Mouse (Mus musculus) stomach, embryonic 14.5 days (tissue): ENCODE results near the gene Pafah2. TPM values are rescaled to one million over a fixed set of nuclear protein-coding genes. Genes with fewer than 3 reads are reported as not detected.
"Not testable (repeated sequence)": the region's sequence is repeated elsewhere in the genome, so short reads cannot be mapped to it uniquely, and the experiment has no call there.

Source experiments
- ATAC-seq: fragments of 200-750 bp; cut with Nextera tagmentation; 2 replicates; pipeline ENCODE4 v1.8.0; 2017; ENCODE audit warnings: low read depth, moderate TSS enrichment; ENCODE audit not compliant: insufficient number of reproducible peaks, insufficient read depth, low FRiP score
- H3K27ac ChIP-seq: fragments of 300-500 bp; sonication (generic); 2 replicates; pipeline ENCODE4 v1.5.1; 2014; ENCODE audit warnings: mild to moderate bottlenecking, low read length, moderate library complexity, mixed read lengths
- H3K27me3 ChIP-seq: fragments of 300-500 bp; sonication (generic); 2 replicates; pipeline ENCODE4 v1.6.1; 2014; ENCODE audit warnings: low read length, control low read depth, mixed read lengths; ENCODE audit not compliant: control insufficient read depth, insufficient read depth
- H3K36me3 ChIP-seq: fragments of 300-500 bp; sonication (generic); 2 replicates; pipeline ENCODE4 v1.6.1; 2014; ENCODE audit warnings: mild to moderate bottlenecking, control low read depth, low read length, moderate library complexity, mixed read lengths; ENCODE audit not compliant: control insufficient read depth, insufficient read depth
- H3K4me1 ChIP-seq: fragments of 300-500 bp; sonication (generic); 2 replicates; pipeline ENCODE4 v1.6.1; 2014; ENCODE audit warnings: low read length, control low read depth, mixed read lengths; ENCODE audit not compliant: control insufficient read depth, insufficient read depth
- H3K4me2 ChIP-seq: fragments of 300-500 bp; sonication (generic); replicated peaks from 2 replicates; pipeline ENCODE4 v1.6.1; 2014; ENCODE audit warnings: low read depth, low read length, control low read depth
- H3K4me3 ChIP-seq: fragments of 300-500 bp; sonication (generic); 2 replicates; pipeline ENCODE4 v1.5.1; 2014; ENCODE audit warnings: low read depth, low read length, control low read depth
- H3K9ac ChIP-seq: fragments of 300-500 bp; sonication (generic); replicated peaks from 2 replicates; pipeline ENCODE4 v1.6.1; 2014; ENCODE audit warnings: low read depth, mild to moderate bottlenecking, control low read depth, low read length, moderate library complexity, mixed read lengths
- H3K9me3 ChIP-seq: fragments of 300-500 bp; sonication (generic); 2 replicates; pipeline ENCODE4 v1.6.1; 2016; ENCODE audit warnings: low read depth, low read length, control low read depth; ENCODE audit not compliant: control insufficient read depth
- whole genome bisulfite sequencing: fragments of 180-500 bp; shearing (Covaris S2); extraction: QIAGEN DNeasy Blood & Tissue Kit; methylation state at CpG from one replicate; pipeline ENCODE4 v1.1.7; 2014; 5-methylcytosine and 5-hydroxymethylcytosine counted together
- polyA plus RNA-seq: library from polyadenylated mRNA; unstranded; fragments of >200 nt; fragmentation: Nextera tagmentation; extraction: Ambion mirVana; gene quantifications from 2 replicates; pipeline ENCODE4 v1.2.1, GENCODE M21; 2014

The Pafah2 gene
- polyA plus RNA-seq, 1 experiment from 2014 or later = 15.1 TPM

DNA sequence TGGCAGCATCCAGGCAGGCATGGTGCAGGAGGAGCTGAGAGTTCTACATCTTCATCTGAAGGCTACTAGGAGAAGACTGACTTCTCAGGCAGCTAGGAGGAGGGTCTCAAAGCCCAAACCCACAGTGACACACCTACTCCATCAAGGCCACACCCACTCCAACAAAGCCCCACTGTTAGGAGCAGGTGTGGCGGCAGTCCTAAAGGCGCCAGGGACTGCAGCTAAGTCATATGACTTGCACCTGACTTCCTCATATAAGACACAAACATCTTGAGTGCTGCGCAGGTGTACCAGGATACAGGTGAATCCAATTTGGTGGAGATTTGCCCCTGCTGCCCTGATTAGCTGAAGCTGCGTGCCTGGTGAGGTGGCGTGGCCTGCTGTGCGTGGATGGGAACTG is 12.4 kb upstream of the Pafah2 start, which contains the start of gene Extl1:
Gene Extl1, minus strand, starts transcription at position 101 of the 400 bp plus-strand sequence.
- not testable (repeated sequence) for H3K27me3 ChIP-seq, H3K9ac ChIP-seq, H3K27ac ChIP-seq, H3K4me3 ChIP-seq, H3K4me2 ChIP-seq, ATAC-seq, H3K4me1 ChIP-seq, H3K36me3 ChIP-seq, H3K9me3 ChIP-seq
- WGBS = 92% methylated on average over 2 of the region's 6 CpGs

DNA sequence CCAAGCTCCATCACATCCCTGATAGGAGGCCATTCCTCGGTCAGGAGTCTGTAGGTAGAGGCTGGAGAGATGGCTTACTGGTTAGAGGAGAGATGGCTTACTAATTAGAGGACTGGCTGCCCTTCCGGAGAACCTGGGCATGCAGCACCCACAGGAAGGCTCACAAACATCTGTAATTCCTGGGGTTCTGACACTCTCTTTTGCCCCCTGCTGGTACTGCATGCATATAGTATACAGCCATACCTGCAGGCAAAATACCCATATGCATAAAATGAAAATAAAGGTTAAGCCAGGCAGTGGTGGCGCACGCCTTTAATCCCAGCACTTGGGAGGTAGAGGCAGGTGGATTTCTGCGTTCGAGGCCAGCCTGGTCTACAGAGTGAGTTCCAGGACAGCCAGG is 8.9 kb upstream of the Pafah2 start:
- no peak overlapping the region for H3K4me3 ChIP-seq
- WGBS = 69% methylated on average over 6 of the region's 6 CpGs
- no peaks in the 10 kb centered on the region for H3K9me3 ChIP-seq
- no peak overlapping the region for H3K27ac ChIP-seq
- H3K9ac ChIP-seq = no peak overlapping the region
- H3K27me3 ChIP-seq = no peaks in the 10 kb centered on the region
- H3K4me1 ChIP-seq = no peaks in the 10 kb centered on the region
- ATAC-seq = no peak
- H3K4me2 ChIP-seq = no peak overlapping the region
- H3K36me3 ChIP-seq = no peaks in the 10 kb centered on the region

GRCm38 (mm10) chr4:134388397-134388796 is 7.7 kb upstream of the Pafah2 start:
- Histone ChIP-seq H3K4me2 (no peak overlapping the region), H3K27ac (no peak overlapping the region), H3K9ac (no peak overlapping the region), H3K9me3 (no peaks in the 10 kb centered on the region), H3K27me3 (no peaks in the 10 kb centered on the region), H3K36me3 (no peaks in the 10 kb centered on the region), H3K4me3 (no peak overlapping the region), H3K4me1 (0 out of 2 replicates have a peak, but pooled peaks cover 3% of the 10 kb centered on the region)
- WGBS = 11% methylated on average over 5 of the region's 5 CpGs
- ATAC-seq = no peak

DNA sequence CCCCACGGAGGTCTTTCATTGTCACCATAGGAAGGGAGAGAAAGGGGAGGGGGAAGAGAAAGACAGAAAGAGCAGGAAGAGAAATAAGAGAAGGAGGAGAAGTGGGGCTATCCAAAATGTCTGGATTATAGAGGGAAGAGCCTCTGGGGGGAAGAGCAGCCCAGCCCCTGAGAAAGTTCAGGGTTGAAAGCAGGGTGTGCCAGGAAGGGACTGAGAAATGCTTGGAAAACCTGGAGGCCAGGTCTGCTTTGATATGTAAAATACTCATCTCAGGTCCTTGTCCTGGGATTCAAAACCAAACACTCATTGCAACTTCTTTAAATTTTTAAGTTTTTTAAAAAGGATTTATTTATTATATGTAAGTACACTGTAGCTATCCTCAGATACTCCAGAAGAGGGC is 4.5 kb upstream of the Pafah2 start:
- H3K9ac ChIP-seq = no peak overlapping the region
- H3K4me1 ChIP-seq = 0 out of 2 replicates have a peak, but pooled peaks cover 3% of the 10 kb centered on the region
- no peak overlapping the region for H3K4me3 ChIP-seq
- no peak for ATAC-seq
- 91% methylated on average over 1 of the region's 1 CpGs for WGBS
- H3K9me3 ChIP-seq = no peaks in the 10 kb centered on the region
- no peak overlapping the region for H3K4me2 ChIP-seq
- H3K36me3 ChIP-seq = no peaks in the 10 kb centered on the region
- no peak overlapping the region for H3K27ac ChIP-seq
- H3K27me3 ChIP-seq = no peaks in the 10 kb centered on the region

DNA sequence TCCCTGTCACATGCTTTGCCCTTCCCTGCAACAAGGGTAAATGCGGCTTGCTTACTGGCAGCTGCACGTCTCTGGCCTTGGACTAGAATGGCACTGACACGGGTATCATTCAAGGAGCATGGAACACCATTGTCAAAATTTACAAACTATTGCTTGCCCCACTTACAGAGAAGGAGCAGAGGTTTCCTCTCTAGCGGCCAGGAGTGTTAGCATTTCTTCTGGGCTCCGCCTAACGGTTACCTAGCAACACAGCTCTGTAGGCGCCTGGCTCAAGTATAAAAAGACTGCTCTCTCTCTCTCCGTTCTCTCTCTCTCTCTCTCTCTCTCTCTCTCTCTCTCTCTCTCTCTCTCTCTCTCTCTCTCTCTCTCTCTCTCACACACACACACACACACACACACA is 3.5 kb upstream of the Pafah2 start:
- Histone ChIP-seq H3K27ac (no peak overlapping the region), H3K4me2 (no peak overlapping the region), H3K36me3 (no peaks in the 10 kb centered on the region), H3K4me1 (0 out of 2 replicates have a peak, but pooled peaks cover 6% of the 10 kb centered on the region), H3K4me3 (no peak overlapping the region), H3K9ac (no peak overlapping the region), H3K9me3 (no peaks in the 10 kb centered on the region), H3K27me3 (no peaks in the 10 kb centered on the region)
- ATAC-seq = no peak
- WGBS = 14% methylated on average over 8 of the region's 8 CpGs

DNA sequence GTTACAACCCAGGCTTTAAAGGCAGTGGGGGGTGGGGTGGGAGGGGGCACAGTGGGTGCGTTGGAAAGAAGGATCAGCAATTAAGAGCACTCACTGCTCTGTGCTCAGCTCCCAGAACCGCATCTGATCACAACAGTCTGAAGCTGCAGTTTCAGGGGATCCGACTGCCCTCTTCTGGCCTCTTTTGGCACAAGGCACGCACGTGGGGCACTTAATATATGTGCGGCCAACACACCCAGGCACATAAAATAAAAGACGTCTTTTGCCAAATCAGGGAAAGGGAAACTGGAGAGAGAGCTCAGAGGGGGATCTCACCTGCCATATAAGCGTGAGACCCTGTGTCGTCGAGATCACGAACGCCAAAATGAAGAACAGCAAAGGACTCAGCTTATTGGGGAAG is 3.1 kb upstream of the Pafah2 start:
- 20% methylated on average over 12 of the region's 12 CpGs for WGBS
- no peak overlapping the region for H3K27ac ChIP-seq
- no peak for ATAC-seq

GRCm38 (mm10) chr4:134395142-134395541 is 978 bp upstream of the Pafah2 start:
- H3K27me3 ChIP-seq = no peaks in the 10 kb centered on the region
- no peaks in the 10 kb centered on the region for H3K36me3 ChIP-seq
- no peak overlapping the region for H3K9ac ChIP-seq
- H3K4me1 ChIP-seq = 0 out of 2 replicates have a peak, but pooled peaks cover 6% of the 10 kb centered on the region
- H3K4me3 ChIP-seq = no peak overlapping the region
- no peak overlapping the region for H3K4me2 ChIP-seq
- ATAC-seq = no peak
- H3K27ac ChIP-seq = no peak overlapping the region
- H3K9me3 ChIP-seq = no peaks in the 10 kb centered on the region
- 93% methylated on average over 7 of the region's 7 CpGs for WGBS

More for the DNA sequence above, 3.1 kb upstream of the Pafah2 start:
- Histone ChIP-seq H3K36me3 (no peaks in the 10 kb centered on the region), H3K9me3 (no peaks in the 10 kb centered on the region), H3K4me1 (0 out of 2 replicates have a peak, but pooled peaks cover 6% of the 10 kb centered on the region), H3K27me3 (no peaks in the 10 kb centered on the region), H3K4me3 (no peak overlapping the region), H3K9ac (no peak overlapping the region), H3K4me2 (no peak overlapping the region)

GRCm38 (mm10) chr4:134397121-134397520 is 1.0 kb downstream of the Pafah2 start:
- Histone ChIP-seq H3K27me3 (no peaks in the 10 kb centered on the region), H3K4me3 (peak overlapping the region; percentile 56; the same call in 1 of the 2 replicates), H3K27ac (peak overlapping the region; percentile 41; the same call in 1 of the 2 replicates), H3K9me3 (no peaks in the 10 kb centered on the region), H3K9ac (no peak overlapping the region), H3K4me1 (peaks cover 17% of the 10 kb centered on the region), H3K36me3 (no peaks in the 10 kb centered on the region), H3K4me2 (peak overlapping the region; percentile 86)
- ATAC-seq = no peak
- 28% methylated on average over 7 of the region's 7 CpGs for WGBS

DNA sequence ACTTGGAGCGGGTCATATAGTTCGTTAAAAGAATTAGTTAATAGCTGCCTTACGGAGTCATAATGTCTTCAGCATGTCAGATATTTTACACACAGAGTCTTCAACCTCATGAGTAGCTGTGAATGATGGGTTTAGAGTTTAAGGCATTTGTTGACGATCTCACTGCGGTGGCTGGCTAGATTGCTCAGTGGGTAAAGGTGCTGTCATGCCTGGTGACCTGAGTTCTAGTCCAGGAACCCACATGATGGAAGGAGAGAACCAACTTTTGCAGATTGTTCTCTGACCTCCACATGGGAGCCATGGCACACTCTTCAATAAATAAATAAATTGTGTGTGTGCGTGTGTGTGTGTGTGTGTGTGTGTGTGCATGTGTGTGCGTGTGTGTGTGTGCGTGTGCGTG is 1.6 kb downstream of the Pafah2 start:
- 0 out of 2 replicates have a peak overlapping the region, but pooled peaks have one; percentile 41 for H3K27ac ChIP-seq
- no peak overlapping the region; the same call in 1 of the 2 replicates for H3K4me3 ChIP-seq
- no peak overlapping the region; the same call in 1 of the 2 replicates for H3K4me2 ChIP-seq
- WGBS = 86% methylated on average over 9 of the region's 9 CpGs
- H3K9me3 ChIP-seq = no peaks in the 10 kb centered on the region
- no peaks in the 10 kb centered on the region for H3K36me3 ChIP-seq
- no peak for ATAC-seq
- no peaks in the 10 kb centered on the region for H3K27me3 ChIP-seq
- peaks cover 18% of the 10 kb centered on the region for H3K4me1 ChIP-seq
- no peak overlapping the region for H3K9ac ChIP-seq
